Mouse (Mus musculus) thymus, postnatal 0 days (tissue): ENCODE data around the gene Ski. TPM values are rescaled to one million over a fixed set of nuclear protein-coding genes. Genes with fewer than 3 reads are reported as not detected.

Source experiments
- DNase-seq: peaks from one replicate; pipeline ENCODE4 v3.0.0-alpha.2; 2015; ENCODE audit warnings: low spot score
- polyA plus RNA-seq: library from polyadenylated mRNA; unstranded; fragments of >200 nt; fragmentation: Nextera tagmentation; extraction: Ambion mirVana; gene quantifications from 2 replicates; pipeline ENCODE4 v1.2.1, GENCODE M21; 2015

Gene Ski
- polyA plus RNA-seq, 1 experiment from 2014 or later: 9.3 TPM

GRCm38 (mm10) chr4:155178981-155179512 is 43.3 kb downstream of the Ski start:
- no peak for DNase-seq

DNA sequence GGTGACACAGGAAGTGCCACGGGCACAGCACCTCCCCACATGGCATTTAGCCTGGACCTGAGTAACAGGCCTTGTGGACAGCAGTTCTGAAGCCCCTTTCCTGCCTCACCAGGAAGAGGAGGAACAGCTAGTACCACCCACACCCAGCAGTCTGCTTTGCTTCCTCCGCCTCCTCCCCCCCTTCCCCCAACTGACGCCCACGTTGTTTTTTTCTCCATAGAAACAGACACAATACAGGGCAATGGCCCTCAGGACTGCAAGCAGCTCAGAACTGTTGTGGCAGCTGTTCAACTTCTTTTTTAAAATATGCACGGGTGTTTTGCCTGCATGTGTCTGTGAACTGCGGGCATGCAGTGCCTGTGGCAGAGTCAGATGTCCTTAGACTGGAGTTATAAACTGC is 44.1 kb downstream of the Ski start:
- DNase-seq: peak; percentile 84

GRCm38 (mm10) chr4:155176210-155176609 is 46.2 kb downstream of the Ski start:
- no peak for DNase-seq

DNA sequence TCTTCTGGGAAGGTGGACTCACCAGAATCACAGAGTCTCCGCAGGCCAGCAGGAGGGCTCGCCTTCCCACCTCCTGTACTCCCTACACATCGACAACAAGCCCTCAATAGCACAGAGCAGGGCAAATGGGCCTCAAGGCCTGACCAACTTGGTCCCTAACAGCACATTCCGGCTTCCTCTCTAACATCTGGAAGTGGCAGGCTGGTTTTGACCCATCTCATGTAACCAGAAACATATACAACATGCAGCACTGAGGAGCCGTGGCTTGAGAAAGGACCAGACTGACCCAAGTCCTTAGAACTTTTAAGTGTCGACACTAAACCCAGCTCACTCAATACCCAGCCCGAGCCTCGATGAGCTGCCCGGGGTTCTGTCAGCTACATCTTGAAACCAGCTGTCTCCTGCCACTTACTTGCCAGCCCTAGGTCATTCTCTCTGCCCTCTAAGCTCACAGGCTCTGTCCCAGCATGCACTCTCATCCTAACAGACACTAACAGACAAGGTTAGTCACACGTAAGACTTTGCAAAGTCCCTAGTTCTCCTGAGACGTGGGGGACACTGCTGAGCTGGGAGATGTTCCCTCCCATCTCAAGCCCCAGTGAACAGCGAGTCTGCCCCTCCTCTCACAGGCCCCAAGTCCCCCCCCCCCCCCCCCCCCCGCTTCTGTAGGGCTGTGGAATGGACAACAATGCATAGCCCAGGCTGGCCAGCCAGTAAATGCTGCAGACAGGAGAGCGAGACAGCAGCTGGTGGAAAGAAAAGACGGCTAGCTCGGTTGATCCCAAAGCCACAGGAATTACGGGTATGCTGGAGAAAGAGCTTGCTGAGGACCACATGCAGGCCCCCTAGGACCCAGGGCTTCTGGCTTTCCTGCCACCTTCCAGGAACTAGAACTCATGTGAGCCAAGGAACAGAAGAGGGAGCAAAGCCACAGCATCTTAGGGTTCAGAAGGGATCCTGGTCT is 48.3 kb downstream of the Ski start:
- no peak for DNase-seq

DNA sequence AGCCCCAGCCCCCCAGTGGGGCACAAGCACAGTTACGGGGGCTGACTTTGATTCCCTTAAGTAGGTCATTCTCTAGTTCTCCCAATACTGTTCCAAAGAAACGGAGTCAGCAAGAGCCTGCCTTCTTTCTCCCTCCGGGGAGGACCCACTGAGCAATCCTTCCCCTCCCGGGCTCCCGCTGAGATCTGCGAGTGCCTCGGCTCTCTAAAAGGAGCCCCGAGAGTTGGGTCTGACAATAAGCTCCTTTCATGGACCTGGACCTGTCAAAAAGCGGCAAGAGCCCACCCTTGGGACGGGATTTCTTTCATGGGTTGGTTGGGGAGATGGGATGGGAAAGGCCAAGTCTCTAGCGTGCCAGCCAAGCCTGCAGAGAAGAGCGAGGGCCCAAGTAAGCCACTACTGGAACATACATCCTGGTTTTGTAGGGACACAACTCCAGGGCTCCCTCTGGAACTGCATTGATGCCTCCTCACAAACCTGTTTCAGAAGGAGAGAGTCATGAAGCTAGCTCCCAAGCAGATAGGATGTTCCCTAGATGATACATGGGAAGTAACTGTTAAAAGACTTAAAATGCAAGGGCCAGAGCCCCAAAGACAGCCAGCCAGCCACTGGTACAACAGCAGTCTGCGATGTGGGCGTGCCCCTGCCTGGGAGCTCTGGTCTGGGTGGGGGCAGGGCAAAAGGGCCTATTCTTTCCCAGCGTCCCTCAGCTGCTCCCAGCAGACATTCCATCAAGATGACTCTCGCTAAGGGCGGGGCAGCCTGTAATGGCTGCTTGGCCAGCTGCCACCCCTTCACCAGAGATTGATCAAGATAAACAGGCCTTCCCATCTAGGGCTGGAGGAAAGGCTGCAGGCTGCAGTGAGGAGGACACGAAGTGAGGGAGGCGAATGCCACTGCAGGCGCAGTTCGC is 49.2 kb downstream of the Ski start:
- DNase-seq: no peak

DNA sequence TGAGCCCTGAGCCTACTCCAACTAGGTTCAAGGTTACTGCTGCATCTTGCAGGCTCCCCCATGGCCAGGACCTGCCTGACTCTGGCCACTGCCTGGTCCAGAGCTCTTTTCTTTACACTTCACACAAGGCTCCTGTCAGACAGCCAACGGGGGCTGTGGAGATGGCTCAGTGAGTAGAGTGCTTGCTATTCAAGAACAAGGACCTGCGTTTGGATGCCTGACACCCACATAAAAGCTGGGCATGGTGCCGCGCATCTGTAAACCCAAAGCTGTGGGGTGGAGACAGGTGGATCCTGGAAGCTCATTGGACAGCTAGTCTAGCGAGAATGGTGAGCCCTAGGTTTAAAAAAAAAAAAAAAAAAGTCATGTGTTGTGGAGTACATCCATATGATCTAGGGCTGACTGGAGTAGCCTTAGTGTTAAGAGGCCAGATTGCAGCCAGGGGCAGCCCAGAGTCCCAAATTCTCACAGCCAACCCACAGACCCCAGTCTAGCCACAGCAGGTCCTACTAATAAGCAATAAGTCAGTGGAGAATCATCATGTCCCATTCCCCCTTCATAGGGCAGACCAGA is 50.3 kb downstream of the Ski start:
- peak; percentile 71 for DNase-seq

DNA sequence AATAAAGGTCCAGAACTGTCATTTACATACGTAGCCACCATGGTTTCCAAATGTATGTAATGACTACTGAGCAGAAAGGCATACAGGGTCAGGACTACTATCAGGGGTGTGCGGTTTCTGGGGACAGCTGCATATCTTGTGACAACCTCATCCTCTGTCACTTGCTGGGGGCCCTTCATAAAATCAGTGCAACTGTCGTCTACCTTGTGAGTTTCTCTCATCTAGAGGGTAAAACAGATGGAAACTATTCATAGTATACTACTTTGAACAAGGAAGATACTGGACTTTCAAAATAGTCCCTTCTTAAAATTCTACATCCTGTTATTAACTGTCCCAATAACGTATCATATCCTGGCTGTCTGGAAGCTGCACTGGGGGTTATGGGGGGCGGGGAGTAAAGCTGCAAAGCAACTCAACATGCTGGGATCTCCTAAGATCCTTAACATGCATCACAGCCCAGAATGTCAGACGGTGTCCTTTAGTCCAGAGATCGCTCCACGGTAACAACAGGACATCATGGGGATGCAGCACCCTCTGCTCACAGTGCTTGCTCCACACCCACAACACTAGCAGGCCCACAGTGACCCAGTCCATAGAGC is 51.7 kb downstream of the Ski start:
- no peak for DNase-seq

DNA sequence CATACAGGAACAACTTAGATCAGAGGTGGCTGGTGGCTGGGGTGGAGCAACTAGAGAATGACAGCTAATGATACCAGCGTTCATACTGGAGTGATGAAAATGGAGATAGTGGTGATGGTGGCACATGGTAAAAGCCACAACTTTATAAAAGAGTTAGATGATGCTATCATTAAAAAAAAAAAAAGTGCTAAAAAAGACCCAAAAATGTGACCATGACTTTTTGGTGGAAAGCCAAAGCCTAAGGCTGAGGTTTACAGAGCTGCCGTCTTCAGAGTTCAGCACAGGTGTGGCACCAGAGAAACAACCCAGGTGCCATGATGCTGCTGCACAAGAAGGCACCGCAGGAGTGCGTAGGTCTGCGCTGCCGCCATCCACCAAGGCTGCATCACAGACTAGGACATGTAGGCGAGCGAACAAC is 53.5 kb downstream of the Ski start:
- peak; percentile 68 for DNase-seq

DNA sequence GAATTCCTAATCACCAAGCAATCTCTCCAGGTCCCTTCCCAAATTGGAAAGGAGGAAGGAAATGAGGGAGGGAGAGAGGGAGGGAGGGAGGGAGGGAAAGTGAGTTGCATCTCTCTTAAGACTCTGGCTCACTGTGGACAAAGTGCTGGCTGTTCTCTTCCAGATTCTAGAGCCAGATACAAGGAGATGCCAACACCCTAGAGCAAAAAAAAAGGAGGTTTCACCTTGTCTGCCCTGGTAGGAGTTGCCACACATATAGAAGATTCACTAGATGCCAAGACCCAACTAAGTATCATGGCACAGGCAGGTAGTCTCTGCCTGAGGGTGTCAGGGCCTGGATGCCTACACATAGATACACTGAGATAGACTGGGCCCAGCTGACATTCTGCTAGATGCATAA is 56.5 kb downstream of the Ski start:
- no peak for DNase-seq

DNA sequence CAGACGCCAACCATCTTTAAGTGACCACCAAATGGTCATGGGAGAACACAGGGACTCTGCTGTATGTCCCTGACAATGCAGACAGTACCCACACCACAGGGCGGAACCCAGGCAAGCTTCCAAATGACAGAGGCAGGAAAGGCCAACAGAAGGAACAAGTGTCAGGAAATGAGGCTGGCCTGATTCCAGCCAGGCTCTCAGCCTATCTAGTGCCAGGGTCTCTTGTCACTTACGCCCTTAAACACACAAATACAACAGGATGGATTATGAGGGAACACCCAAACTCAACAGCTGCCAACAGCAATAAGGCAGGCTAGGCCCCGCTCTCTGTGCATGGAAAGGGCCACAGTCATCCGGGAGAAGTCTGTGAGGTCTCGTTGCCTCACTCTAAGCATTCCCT is 57.8 kb downstream of the Ski start:
- no peak for DNase-seq

- DNase-seq: no peak
Measured at GRCm38 (mm10) chr4:155163685-155164084, 58.7 kb downstream of the Ski start.

DNA sequence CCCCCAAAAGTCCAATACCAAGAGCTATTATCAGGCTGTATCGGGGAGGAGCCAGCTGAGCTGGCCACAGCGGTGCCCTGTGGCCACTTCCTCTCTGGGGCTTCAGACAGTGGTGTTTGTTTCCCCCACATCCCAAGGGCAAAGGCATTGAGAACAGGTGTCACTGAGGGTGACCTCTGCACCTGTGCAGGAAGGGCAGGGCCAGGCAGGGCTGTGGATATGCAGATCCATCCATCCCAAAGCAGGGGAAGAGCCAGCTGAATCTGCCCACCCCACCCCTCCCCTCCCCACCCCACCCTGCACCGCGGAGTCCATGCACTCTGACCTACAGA is 59.1 kb downstream of the Ski start:
- no peak for DNase-seq

GRCm38 (mm10) chr4:155162433-155163319 is 59.7 kb downstream of the Ski start:
- DNase-seq: peak; percentile 93

DNA sequence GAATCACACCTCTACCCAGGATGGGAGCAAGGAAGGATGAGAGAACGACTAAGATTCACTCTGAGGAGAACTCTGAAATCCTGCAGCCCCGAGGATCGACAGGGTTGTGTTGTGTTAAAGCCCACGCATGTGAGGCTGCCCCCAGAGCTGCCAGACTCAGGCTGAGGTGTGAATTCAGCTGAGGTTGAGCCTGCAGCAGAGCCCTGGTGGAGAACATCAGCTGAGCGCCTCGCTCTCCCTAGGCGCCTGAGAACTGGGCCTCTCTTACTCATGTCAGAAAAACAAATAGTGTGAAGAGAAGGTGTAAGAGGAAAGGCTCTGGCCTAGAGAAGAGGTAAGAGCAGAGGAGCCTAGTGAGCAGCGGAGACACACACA is 63.9 kb downstream of the Ski start:
- DNase-seq: no peak

DNA sequence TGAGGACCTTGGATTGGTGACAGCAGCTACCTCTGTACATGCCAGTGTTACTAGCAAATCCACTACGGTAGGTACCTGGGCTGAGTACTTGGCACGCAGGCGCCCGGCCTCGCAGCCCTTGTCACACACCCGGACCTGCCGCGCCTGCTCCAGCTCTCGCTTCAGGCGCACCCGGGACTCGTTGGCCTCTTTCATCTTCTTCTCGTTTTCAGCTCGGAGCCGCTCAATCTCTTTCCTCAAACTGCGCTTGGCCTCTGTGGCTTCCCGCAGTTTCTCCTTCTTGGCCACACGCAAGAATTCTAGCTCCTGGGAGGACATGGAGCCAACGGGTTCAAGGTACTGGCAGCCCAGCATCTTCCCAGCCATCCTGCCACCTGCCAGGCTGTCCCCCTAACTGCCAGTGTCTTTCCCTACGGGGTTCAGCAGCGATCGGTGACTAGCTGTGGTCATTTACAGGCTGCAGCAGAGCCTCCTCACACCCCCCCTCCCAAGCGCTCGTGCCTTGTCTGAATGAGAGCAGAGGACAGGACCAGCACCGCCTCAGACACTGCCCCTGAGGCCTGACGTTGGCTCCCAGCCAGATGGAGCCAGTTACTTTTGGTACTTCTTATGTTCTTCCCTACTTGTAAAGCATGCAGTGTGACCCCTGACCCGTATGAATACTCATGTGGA is 64.4 kb downstream of the Ski start:
- no peak for DNase-seq

DNA sequence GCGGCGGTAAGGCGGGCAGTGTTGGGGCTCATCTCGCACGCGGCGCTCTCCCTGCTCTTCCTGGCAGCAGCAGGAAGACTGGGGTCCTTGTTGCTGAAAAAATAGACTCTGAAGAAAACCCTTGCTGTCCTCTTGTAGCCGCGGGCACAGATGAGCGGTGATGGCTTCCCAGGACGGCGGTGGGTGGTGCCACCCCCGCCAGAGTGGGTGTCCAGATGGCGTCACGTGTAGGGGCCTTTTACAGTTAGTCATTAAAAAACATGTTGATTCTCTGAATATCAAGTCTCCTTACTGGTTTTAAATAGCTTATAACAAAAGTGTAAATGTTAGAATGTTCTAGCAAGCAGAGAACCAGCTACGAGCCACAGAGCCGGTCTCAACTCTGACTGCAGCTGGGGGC is 65.7 kb downstream of the Ski start:
- DNase-seq: no peak

- DNase-seq: no peak
Measured at GRCm38 (mm10) chr4:155154986-155155385, 67.4 kb downstream of the Ski start.

DNA sequence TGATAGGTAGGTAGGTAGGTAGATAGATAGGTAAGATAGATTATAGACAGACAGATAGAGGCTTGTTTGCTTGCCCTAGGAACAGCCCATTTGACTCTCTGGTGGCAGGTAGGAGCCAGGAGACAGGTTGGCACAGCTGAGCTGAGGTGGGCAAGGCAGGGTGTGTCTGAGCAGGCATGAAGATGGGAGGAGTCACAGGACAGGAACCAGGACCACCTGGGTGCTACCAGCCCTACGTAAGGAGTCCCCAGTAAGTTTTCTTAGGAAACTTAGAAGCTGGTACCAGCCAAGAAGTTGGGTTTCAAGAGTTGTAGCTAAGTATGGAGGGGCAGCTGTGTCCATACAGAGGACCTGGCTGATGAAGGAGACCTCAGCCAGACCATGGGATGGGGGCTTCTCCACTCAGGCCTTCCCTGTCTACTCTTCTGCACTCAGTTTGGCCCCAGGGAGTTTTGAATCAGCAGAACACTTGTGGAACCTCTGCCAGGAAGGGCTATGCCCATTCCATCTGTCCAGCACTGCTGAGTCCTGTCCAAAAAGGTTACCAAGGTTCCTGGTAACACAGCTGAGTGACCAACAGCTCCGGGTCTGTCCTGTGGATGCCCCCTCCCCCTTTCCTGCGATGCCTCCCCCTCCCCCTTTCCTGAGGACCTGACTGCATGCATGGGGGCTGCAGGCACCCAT is 68.9 kb downstream of the Ski start:
- DNase-seq: no peak

DNA sequence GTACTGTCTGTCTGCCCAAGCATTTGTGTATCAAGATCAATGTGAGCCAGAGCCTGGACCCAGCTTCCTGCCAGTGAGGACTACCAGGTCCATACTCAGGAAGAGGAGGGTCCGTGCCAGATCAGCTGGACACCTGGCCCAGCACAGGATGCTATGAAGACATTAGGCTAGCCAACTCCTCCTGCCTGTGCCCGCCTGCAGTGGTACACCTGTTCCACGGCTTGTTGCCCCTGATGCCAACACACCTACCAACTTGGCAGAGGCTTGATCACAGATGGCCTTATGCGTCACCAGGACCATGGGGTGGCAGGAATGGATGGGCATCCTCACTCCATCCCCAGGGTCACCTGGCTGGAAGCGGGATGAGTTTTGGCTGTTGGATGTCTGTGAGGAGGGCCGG is 69.9 kb downstream of the Ski start:
- DNase-seq: no peak
